Mouse (Mus musculus) CD4-positive naive resting alpha-beta T cell, adult 76 days (primary cell): ENCODE results near the gene Gm8279. TPM values are rescaled to one million over a fixed set of nuclear protein-coding genes. Genes with fewer than 3 reads are reported as not detected.

Experiments used
- total RNA-seq: library from RNA; stranded (reverse); gene quantifications from one replicate; pipeline ENCODE4 v1.2.4, GENCODE M21; 2023

Gm8279 gene
- not detected for total RNA-seq

DNA sequence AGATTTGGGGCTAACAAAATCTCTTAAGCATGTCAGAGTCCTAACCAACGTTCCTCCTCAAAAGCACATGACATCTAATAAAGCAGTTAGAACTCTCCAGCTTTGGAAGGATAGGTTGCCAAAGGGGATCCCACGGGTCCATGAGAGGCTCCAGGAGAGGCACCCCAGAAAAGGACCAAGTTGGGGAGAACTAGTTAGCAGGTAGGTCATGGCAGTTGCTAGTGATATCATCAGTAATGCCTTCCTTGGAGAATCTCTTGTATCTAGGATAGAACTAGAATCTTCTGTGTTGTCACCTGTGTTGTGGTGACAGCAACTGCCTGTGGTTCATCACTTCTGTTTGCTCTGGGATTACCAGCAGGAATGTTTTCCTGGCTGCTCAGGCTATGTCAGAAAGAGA lies at the start of gene Gm8279:
TSS of gene Gm8279 (plus strand) at position 301 of the 400 bp plus-strand sequence.

DNA sequence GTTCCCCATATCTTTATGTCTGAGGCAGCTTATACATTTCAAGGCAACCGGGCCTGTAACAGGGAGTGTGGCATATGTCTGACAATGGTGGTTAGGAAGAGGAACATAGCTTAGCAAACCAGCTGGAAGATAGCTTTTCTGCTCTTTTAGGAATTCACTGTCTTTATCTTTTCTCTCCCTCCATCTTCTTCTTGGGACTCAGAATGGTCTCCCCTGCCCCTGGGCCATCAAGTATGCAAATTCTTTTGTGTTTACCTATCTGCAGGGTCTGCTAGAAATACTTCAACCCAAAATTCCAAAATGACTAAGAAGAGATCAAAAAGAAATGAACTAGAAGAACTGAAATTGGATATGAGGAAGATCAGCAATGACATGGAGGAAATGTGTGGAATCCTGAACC lies 32.9 kb downstream of the Gm8279 start, which contains the start of gene Gm3317:
TSS of gene Gm3317 (plus strand) at position 301 of the 400 bp plus-strand sequence.

DNA sequence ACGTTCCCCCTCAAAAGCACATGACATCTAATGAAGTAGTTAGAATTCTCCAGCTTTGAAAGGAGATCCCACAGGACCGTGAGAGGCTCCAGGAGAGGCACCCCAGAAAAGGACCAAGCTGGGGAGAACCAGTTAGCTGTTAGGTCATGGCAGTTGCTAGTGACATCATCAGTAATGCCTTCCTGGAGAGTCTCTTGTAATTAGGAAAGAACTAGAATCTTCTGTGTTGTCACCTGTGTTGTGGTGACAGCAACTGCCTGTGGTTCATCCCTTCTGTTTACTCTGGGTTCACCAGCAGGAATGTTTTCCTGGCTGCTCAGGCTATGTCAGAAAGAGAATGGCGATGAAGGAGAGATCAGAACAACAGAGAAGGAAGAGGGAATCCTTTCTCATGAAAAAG lies 54.2 kb downstream of the Gm8279 start, which contains the start of gene Gm8271:
TSS of gene Gm8271 (plus strand) at position 301 of the 400 bp plus-strand sequence.

Other genes with a start within 250 kb of the Gm8279 start
- gene Gm3278, start 239.1 kb upstream of the Gm8279 start, total RNA-seq, result not detected
- not detected for gene Gm8297, start 147.6 kb upstream of the Gm8279 start, total RNA-seq
- not detected for gene Gm3298, start 115.6 kb upstream of the Gm8279 start, total RNA-seq
- not detected for gene 4930555G01Rik, start 80.9 kb upstream of the Gm8279 start, total RNA-seq
- gene Gm8281, start 60.5 kb upstream of the Gm8279 start, total RNA-seq, result not detected
- gene Gm3317, start 33.0 kb downstream of the Gm8279 start, total RNA-seq, result not detected
- not detected for gene Gm8271, start 54.3 kb downstream of the Gm8279 start, total RNA-seq
- gene Gm3526, start 129.1 kb downstream of the Gm8279 start, total RNA-seq, result not detected
- gene Gm3542, start 203.4 kb downstream of the Gm8279 start, total RNA-seq, result not detected